Mouse (Mus musculus) T-cell, adult 2 months (primary cell): Measurements from ENCODE around the gene Stat3.

ENCODE experiments used
- DNase-seq: peaks from one replicate; pipeline ENCODE4 v3.0.0; 2022; ENCODE audit warnings: low spot score

Stat3 gene

GRCm38 (mm10) chr11:100920887-100921624, 18.3 kb downstream of the Stat3 start:
- DNase-seq: no peak

DNA sequence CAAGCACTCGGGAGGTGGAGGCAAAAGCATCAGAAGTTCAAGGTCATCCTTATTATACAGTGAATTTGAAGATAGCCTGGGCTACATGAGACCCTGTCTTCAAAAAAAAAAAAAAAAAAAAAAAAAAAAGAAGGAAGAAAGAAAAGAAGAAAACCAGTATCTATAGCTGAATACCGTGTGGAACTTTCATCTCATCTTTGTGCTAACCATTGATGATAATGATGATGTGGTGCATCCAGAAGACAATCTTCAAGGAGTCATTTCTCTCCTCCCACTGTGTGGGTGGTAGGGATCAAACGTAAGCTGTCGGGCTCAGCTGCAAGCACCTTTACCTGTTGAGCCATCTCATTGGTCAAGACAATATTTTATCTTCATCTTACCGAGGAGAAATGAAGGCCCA, 21.3 kb downstream of the Stat3 start:
- DNase-seq: no peak

- no peak for DNase-seq
Observed at GRCm38 (mm10) chr11:100916432-100916971, 22.8 kb downstream of the Stat3 start.

DNA sequence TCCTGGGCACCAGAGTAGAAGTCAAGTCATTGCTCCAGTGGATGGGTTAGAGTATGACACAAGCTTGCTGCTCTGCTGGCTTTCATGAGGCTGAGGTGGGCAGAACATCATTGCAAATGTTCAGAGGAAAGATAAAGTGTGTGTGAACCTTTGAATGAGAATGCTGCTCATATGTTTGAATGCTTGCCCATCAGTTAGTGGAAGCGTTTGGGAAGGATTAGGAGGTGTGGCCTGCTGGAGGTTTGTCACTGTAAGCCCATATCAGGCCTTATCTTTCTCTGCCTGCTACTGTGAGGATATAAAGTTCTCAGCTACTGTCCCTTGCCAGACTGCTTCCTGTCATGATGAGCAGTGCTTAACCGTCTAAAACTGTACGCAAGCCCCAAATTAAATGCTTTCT, 24.3 kb downstream of the Stat3 start:
- DNase-seq: no peak

DNA sequence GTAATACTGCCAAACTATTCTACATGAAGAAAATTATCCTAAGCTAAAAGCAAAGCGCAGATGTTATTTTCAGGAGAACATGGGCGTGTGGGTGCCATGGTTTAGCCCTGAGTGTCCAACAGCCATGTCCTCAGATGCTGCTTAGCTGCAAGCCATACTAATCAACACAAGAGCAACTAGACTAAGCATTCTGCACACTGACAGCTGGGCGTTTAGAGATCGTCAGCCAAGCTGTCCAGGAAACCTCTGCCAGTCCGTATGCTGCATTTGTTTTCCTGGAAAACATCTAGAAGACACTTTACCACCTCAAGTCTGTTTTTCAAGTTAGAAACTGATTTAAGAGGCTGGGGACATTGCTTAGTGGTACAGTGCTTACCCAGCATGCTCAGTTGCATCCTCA, 24.9 kb downstream of the Stat3 start:
- no peak for DNase-seq

DNA sequence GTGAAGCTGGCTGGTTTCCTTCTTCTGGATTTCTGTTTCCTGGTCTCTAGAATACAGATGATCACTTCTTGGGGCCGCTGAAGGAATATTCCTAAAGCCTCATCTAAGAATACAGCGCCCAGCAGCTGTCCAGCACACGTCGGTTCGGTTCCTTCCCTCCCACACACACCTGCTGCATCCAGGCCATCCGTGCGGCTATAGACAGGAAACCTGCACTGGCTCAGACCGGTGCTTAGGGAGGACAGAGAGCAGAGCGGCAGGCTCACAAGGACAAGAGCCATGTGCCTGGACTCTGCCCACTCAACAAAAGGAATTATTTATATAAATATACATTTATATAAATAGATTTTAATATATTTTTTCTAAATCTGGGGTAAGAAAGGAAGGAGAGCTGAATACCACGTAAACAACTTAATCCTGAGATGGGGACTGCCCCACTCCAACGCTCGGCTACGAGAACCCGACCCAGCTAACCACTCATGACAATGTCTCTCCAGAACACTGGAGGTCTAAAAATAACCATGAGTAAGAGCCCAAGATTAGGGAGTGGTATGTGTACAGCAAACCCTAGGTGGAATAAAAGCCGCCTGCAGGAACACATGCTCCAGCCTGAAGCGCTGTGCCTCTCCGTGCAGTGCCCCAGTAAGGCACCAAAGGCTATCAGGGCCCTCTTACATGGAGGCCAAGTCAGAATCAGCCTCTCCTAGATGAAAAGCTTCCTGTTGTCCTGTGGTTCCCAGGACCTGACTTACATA, 26.8 kb downstream of the Stat3 start:
- DNase-seq: no peak

- no peak for DNase-seq
Observed at GRCm38 (mm10) chr11:100908567-100908966, 30.8 kb downstream of the Stat3 start.

GRCm38 (mm10) chr11:100908112-100908511, 31.2 kb downstream of the Stat3 start:
- DNase-seq: no peak

DNA sequence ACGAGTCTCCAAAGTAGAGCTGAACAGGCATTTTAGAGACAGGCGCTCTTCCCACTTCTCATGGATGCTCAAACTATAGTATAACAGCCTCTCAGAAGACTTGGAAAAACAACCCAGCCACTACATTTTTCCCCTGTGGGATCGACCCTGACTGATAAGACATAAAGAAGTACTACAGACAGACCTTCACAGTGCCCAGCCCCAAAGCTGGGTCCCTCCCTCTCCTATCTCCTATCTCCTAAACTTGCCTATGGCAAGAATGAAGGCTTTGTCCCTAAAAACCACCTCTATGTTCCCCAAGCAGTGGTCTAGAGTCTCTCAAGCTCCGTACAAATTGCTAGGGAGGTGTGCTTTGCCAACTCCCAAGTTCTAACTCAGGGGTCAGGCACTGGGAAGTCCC, 32.5 kb downstream of the Stat3 start:
- DNase-seq: no peak

- no peak for DNase-seq
Observed at GRCm38 (mm10) chr11:100905929-100906328, 33.4 kb downstream of the Stat3 start.

DNA sequence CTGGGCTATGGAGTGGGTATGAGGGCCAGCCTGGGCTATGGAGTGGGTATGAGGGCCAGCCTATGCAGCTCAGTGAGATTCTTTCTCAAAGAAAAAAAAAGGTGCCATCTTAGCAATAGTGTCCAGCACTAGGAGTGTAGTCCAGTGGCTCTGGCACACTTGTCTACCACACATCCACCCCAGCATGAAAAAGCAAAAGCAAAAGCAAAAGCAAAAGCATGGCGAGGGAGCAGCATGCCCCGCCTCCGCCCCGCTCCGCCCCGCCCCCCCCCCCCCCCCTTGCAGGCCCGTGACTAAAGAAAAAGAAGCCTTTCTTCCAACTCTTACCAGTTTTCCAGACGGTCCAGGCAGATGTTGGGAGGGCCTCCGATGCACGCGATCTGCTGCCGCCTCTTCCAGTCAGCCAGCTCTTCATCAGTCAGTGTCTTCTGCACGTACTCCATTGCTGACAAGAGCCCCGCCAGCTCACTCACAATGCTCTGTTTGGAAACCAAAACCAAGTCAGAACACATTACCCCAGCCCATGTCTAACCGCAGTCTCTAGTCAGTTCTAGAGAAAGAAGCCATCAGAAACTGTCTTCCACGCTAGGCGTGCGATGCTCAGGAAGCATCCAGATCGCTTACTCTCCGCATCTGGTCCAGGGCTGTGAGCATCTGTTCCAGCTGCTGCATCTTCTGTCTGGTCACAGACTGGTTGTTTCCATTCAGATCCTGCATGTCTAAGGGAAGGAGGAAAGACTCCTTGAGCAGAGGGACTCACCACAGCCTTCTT, 34.6 kb downstream of the Stat3 start:
- DNase-seq: no peak

DNA sequence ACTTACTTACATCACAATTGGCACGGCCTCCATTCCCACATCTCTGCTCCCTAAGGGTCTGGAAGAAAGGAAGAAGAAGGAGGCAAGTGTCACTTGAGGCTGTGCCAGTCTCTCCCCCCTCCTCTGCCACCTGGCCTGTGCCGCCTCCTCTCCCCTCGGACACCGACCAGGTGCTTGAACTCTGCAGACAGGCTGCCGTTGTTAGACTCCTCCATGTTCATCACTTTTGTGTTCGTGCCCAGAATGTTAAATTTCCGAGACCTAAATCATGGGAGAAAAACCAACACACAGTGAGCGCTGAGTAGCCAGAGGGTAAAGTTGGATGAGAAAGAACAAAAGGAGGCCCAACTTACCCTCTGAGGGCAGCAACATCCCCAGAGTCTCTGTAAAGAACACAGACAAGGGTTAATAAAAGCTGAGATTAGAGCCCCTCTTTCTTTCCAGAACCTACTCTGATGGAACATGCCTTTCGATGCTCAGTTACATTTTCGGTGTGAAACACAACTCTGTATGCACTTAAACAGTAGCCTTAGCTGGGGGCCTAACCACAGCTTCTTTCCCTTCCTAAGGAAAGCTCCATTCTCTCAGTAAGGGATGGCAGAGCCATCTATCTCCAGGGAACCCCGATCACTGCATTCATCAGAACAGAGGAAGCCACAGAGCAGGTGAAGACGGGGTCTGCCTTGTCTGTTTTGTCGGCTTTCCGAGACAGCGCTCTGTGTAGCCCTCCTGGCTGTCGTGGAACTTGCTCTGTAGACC, 40.7 kb downstream of the Stat3 start:
- no peak for DNase-seq

DNA sequence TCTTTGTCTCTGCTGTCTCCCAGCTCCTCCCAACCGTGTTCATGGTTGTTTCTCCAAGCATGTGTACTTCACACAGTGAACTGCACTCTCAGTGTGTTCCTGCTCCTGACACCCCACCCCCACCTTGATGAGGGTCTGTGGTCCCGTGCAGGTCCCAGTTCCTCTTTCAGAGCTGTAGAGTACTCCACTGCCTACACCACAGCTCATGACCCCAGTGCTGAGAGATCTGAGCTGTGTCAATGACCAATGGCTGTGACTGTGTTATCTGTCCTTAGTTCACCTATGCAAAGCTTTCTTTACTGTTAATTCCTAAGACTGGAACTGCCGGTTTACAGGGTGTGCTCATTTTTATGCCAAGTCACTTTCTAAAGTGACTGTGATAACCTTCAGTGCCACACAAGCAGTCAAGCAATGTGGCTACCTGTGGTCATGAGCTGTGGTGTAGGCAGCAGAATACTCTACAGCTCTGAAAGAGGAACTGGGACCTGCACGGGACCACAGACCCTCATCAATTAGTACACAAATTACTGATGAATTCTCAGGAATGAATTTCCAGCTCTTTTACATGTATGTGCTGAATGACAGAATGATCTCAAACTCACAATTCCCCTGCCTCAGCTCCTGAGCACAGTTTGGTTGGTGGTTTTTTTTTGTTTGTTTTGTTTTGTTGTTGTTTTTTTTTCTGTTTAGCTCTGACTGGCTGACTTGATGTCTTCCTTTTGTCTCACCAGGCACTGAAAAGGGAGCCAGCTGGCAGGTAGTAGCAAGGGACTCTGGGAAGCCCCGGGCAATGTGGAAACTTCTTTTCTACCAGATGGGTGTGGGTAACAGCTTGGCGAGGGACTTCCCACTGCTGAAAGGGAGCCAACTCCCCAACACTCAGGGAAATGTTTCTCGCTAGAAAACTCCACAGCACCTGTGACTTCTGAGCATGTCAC, 41.8 kb downstream of the Stat3 start:
- DNase-seq: no peak

DNA sequence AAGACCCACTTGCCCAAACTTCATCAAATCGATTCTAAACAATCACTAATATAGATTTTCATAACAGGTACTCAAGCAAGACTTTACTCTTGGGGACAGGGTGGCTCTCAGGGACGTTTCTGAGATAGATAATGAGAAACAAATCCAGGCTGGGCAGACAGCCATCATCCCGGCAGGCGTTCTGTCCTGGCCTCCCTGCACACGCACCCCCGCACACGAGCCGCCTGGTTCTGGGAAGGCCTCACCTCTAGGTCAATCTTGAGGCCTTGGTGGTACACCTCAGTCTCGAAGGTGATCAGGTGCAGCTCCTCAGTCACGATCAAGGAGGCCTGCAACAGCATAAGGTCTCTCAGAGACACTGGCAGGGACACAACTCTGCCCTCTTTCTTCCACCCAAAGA, 43.3 kb downstream of the Stat3 start:
- no peak for DNase-seq

DNA sequence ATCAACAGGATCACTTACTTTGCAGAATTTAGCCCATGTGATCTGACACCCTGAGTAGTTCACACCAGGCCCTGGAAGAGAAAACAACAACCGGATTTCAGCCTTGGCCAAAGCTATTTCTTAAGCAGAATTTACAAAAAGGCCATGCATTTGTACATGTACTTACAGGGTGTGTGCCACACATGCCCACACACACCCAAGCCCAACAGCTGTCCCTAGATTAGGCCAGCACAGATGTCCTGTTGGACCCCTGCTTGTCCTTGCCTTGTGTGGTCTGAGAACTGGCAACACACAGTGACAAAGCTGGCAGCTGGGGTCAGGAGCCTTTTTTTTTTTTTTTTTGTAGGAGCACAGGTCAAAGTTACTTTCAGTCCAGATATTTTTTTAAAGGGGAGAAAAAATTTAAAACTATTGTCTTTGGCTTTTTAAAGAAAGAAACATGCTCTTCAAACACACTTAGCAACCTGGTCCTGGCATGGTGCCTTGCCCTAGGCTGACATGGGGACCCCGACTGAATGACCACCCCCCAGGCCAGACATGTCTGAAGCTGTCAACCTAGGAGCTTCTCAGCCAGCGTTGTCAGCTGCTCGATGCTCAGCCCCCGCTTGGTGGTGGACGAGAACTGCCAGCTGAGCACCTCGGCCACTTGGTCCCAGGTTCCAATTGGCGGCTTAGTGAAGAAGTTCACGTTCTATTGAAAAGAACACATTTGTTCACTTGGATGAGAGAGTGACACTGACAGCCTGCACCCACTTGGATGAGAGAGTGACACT, 45.0 kb downstream of the Stat3 start:
- DNase-seq: no peak

GRCm38 (mm10) chr11:100893482-100893881, 45.9 kb downstream of the Stat3 start:
- DNase-seq: peak; percentile 89

DNA sequence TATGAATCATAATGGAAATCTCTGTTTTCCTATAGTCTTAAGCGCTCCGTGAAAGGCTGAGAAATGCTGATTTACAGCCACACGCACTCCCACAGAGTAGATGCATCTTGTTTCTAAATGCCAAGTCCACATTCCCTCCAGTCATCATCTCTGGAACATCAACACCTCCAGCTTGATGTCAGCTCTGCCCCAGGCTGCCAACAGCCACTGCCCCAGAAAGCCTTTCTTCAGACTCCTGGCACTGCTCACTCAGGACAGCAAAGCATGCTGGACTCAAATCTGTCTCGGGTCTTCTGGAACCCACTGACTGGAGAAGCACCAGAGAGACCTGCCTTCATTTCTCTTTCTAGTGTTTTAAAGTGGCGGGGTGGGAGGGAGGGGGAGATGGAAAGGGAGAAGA, 46.9 kb downstream of the Stat3 start:
- no peak for DNase-seq

DNA sequence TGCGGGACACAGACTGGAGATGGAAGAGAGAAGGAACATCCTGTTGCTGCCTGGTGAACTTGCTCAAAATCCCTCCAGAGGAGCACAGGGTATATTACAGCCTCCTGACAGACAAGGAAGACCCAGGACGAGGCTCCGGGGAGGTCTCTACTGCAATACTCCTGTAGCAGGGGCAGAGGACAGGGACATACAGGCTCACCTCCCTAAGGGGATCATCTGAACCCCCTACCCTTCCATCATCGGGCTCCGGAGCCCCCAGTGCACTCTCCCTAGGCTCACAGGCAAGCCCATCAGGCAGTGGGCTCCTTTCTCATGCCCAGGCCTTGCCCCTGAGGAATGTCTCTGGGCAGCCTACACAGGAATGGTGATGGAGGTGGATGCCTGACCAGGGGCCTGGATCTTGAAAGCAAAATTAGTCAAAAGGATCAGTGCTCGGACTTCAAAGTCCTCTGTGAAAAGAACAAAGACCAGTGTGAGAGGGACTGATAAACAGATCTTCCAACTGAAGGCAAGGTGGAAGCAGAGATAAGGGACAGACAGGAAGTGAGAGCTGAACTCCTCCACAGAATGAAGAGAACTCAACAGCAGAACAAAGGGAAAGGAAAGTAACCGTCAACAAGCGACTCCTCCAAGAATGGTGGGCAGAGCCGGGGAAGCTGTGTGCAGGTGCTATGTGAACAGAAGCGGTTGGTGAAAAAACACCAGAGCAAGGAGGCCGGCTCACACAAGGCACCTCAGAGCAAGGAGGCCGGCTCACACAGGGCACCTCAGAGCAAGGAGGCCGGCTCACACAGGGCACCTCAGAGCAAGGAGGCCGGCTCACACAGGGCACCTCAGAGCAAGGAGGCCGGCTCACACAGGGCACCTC, 47.9 kb downstream of the Stat3 start:
- peak; percentile 53 for DNase-seq

DNA sequence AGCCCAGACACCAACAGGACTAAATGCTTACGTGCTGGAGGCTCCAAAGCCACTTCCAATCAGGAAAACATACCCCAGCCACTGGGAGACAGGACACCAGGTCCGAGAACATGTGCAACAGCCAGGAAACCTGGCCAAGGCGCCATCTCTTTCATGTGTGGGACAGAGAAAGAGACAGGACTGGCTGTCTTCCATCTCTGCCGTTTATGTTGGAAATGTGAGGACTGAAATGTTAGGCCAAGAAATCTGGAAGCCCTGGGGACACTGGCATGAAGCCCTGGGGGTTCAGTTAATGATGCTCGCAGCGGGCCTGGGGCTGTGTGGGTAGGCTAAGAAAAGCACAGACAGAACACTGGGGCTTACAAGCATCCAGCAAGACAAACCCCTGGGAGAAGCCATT, 48.9 kb downstream of the Stat3 start:
- DNase-seq: no peak
